Mouse (Mus musculus) CH12.LX (cell line): Measurements from ENCODE around the gene Tmem212. TPM values are rescaled to one million over a fixed set of nuclear protein-coding genes. Genes with fewer than 3 reads are reported as not detected.

Experiments
- DNase-seq: peaks from one replicate; pipeline ENCODE4 v3.0.0-alpha.2; 2013; ENCODE audit errors: extremely low read depth
- H3K27ac ChIP-seq: 2 replicates; pipeline ENCODE4 v1.5.1; 2012; ENCODE audit warnings: low read depth, mild to moderate bottlenecking, control low read depth, moderate library complexity; ENCODE audit not compliant: insufficient read depth
- H3K27me3 ChIP-seq: replicated peaks from 2 replicates; pipeline ENCODE3; 2012; ENCODE audit warnings: inconsistent platforms
- H3K36me3 ChIP-seq, 2 experiments: replicated peaks in 1 of 2; 2 replicates each; pipeline versions ENCODE3 to v1.6.1; 2012; ENCODE audit warnings: inconsistent platforms in 1 of 2, low read length in 1 of 2, mild to moderate bottlenecking in 1 of 2, mixed read lengths in 1 of 2, moderate library complexity in 1 of 2; ENCODE audit not compliant: control insufficient read depth in 1 of 2, insufficient read depth in 1 of 2
- H3K4me1 ChIP-seq, 2 experiments: 2 replicates each; pipeline ENCODE4 v1.6.1; 2012; ENCODE audit warnings: inconsistent platforms in 1 of 2, moderate library complexity in 1 of 2; ENCODE audit not compliant: insufficient read depth in 2 of 2, control insufficient read depth in 1 of 2
- H3K4me2 ChIP-seq: 2 replicates; pipeline ENCODE4 v1.6.1; 2012; ENCODE audit warnings: low read depth, mild to moderate bottlenecking, control low read depth; ENCODE audit not compliant: poor library complexity, insufficient read depth, severe bottlenecking
- H3K4me3 ChIP-seq, 3 experiments: fragments of 150-350 bp in 1 of 3; sonication (generic) in 1 of 3; replicated peaks in 1 of 3; 2 replicates each; pipeline versions ENCODE3 to v1.5.1; 2011 to 2012; ENCODE audit warnings: low read depth in 2 of 3, low read length in 2 of 3, mild to moderate bottlenecking in 2 of 3, moderate library complexity in 2 of 3, control low read depth in 1 of 3, improper control_type of control experiment in 1 of 3, inconsistent platforms in 1 of 3, mixed read lengths in 1 of 3; ENCODE audit not compliant: poor library complexity in 1 of 3
- H3K79me2 ChIP-seq: replicated peaks from 2 replicates; pipeline ENCODE4 v1.6.1; 2012; ENCODE audit warnings: mild to moderate bottlenecking, moderate library complexity; ENCODE audit not compliant: control insufficient read depth, poor library complexity, insufficient read depth, severe bottlenecking; ENCODE audit errors: extremely low read depth
- H3K9ac ChIP-seq: 2 replicates; pipeline ENCODE4 v1.6.1; 2012; ENCODE audit warnings: low read depth, mild to moderate bottlenecking, control low read depth, moderate library complexity; ENCODE audit not compliant: insufficient read depth
- H3K9me3 ChIP-seq: replicated peaks from 2 replicates; pipeline ENCODE3; 2012; ENCODE audit warnings: low read length, inconsistent platforms, mixed read lengths
- CHD1 ChIP-seq: IDR thresholded peaks from 2 replicates; pipeline ENCODE4 v1.6.1; 2012; ENCODE audit warnings: low read depth, low read length, improper control_type of control experiment, inconsistent platforms
- CHD2 ChIP-seq: IDR thresholded peaks from 2 replicates; pipeline ENCODE4 v1.6.1; 2011; ENCODE audit warnings: low read length, improper control_type of control experiment
- GABPA ChIP-seq: IDR thresholded peaks from 2 replicates; pipeline ENCODE4 v1.6.1; 2012; ENCODE audit warnings: low read depth, low read length, improper control_type of control experiment, inconsistent platforms; ENCODE audit not compliant: insufficient replicate concordance
- IRF4 ChIP-seq: IDR thresholded peaks from 2 replicates; pipeline ENCODE4 v1.6.1; 2014; ENCODE audit warnings: low read depth, mild to moderate bottlenecking, inconsistent platforms, low read length, improper control_type of control experiment
- JUND ChIP-seq: conservative IDR thresholded peaks from 2 replicates; pipeline ENCODE4 v1.6.1; 2011; ENCODE audit warnings: low read depth, low read length, improper control_type of control experiment
- MEF2A ChIP-seq: IDR thresholded peaks from 2 replicates; pipeline ENCODE4 v1.6.1; 2014; ENCODE audit warnings: low read depth, mild to moderate bottlenecking, inconsistent platforms, low read length, improper control_type of control experiment, borderline replicate concordance
- MYC ChIP-seq: IDR thresholded peaks from 2 replicates; pipeline ENCODE4 v1.6.1; 2011; ENCODE audit warnings: low read depth, mild to moderate bottlenecking, improper control_type of control experiment, low read length
- NELFE ChIP-seq: IDR thresholded peaks from 2 replicates; pipeline ENCODE4 v1.6.1; 2011; ENCODE audit warnings: low read depth, low read length, improper control_type of control experiment
- POLR2A ChIP-seq: IDR thresholded peaks from 2 replicates; pipeline ENCODE4 v1.6.1; 2011; ENCODE audit warnings: low read depth, mild to moderate bottlenecking, improper control_type of control experiment, low read length
- RAD21 ChIP-seq: IDR thresholded peaks from 2 replicates; pipeline ENCODE4 v1.6.1; 2011; ENCODE audit warnings: low read depth, mild to moderate bottlenecking, low read length, improper control_type of control experiment, moderate library complexity
- RCOR1 ChIP-seq: conservative IDR thresholded peaks from 2 replicates; pipeline ENCODE4 v1.6.1; 2012; ENCODE audit warnings: low read depth, mild to moderate bottlenecking, inconsistent platforms, low read length, improper control_type of control experiment
- SIN3A ChIP-seq: IDR thresholded peaks from 2 replicates; pipeline ENCODE4 v1.6.1; 2012; ENCODE audit warnings: low read length, improper control_type of control experiment, inconsistent platforms
- TCF12 ChIP-seq: IDR thresholded peaks from 2 replicates; pipeline ENCODE4 v1.6.1; 2014; ENCODE audit warnings: low read depth, mild to moderate bottlenecking, inconsistent platforms, low read length, improper control_type of control experiment
- UBTF ChIP-seq: IDR thresholded peaks from 2 replicates; pipeline ENCODE4 v1.6.1; 2012; ENCODE audit warnings: low read depth, mild to moderate bottlenecking, inconsistent platforms, low read length, improper control_type of control experiment, moderate library complexity
- USF1 ChIP-seq: IDR thresholded peaks from 2 replicates; pipeline ENCODE4 v1.6.1; 2014; ENCODE audit warnings: low read depth, mild to moderate bottlenecking, inconsistent platforms, low read length, improper control_type of control experiment
- ZC3H11A ChIP-seq: IDR thresholded peaks from 2 replicates; pipeline ENCODE4 v1.6.1; 2012; ENCODE audit warnings: low read depth, mild to moderate bottlenecking, inconsistent platforms, low read length, improper control_type of control experiment
- ZNF384 ChIP-seq: IDR thresholded peaks from 2 replicates; pipeline ENCODE4 v1.6.1; 2012; ENCODE audit warnings: low read depth, low read length, improper control_type of control experiment, inconsistent platforms
- dilution Hi-C: fragments of 300-500 bp; cut with MboI; formaldehyde crosslinking; loops from 2 replicates; pipeline ENCODE4 v1.14.3; 2020; ENCODE audit warnings: low sequenced_read_pairs; ENCODE audit not compliant: extremely low pct_unique_long_range_greater_than_20kb, extremely low pct_ligation_motif_present
- in situ Hi-C: fragments of 300-500 bp; cut with MboI; formaldehyde crosslinking; loops from 3 replicates; pipeline ENCODE4 v1.14.3; 2019; ENCODE audit warnings: low sequenced_read_pairs, low pct_ligation_motif_present, low pct_unique_long_range_greater_than_20kb, mixed read lengths
- polyA plus RNA-seq: library from polyadenylated mRNA; unstranded; fragments of >175 nt; gene quantifications from 2 replicates; pipeline ENCODE4 v1.2.1, GENCODE M21; 2012; ENCODE audit warnings: low read depth; ENCODE audit not compliant: insufficient read length
- total RNA-seq, 2 experiments: library from RNA; depleted of rRNA; stranded (reverse); fragments of 300-350 nt in 1 of 2; fragments of >200 nt in 1 of 2; gene quantifications; 2 replicates each; pipeline ENCODE4 v1.2.3; 2012 to 2014

Gene Tmem212
- total and polyA plus RNA-seq, 3 experiments = not detected

- Histone ChIP-seq H3K9ac (no peak overlapping the region), H3K36me3 (no peaks in the 10 kb centered on the region), H3K9me3 (peaks cover 77% of the 10 kb centered on the region), H3K27me3 (no peaks in the 10 kb centered on the region), H3K4me2 (no peak overlapping the region), H3K27ac (no peak overlapping the region), H3K4me3 (no peak overlapping the region), H3K4me1 (no peaks in the 10 kb centered on the region)
- no peak for DNase-seq
- dilution Hi-C loops = no loop called here
- in situ Hi-C loops = no loop called here
- no peak for TF ChIP-seq ZC3H11A
- no peak for TF ChIP-seq JUND
- TF ChIP-seq, all 38 proteins: peak for 0
- no peaks in the 10 kb centered on the region for H3K79me2 ChIP-seq
Observed at GRCm38 (mm10) chr3:27899012-27899726, 3.0 kb upstream of the Tmem212 start.

GRCm38 (mm10) chr3:27898178-27898577, 2.0 kb upstream of the Tmem212 start:
- Histone ChIP-seq H3K79me2 (no peaks in the 10 kb centered on the region), H3K4me3 (no peak overlapping the region), H3K27me3 (no peaks in the 10 kb centered on the region), H3K9me3 (peaks cover 76% of the 10 kb centered on the region), H3K4me1 (no peaks in the 10 kb centered on the region), H3K27ac (no peak overlapping the region), H3K9ac (no peak overlapping the region), H3K4me2 (no peak overlapping the region), H3K36me3 (no peaks in the 10 kb centered on the region)
- no peak for DNase-seq
- dilution Hi-C loops = no loop called here
- TF ChIP-seq IRF4 (no peak), CHD1 (no peak), CHD2 (no peak), MEF2A (no peak), USF1 (no peak), TCF12 (no peak), RCOR1 (no peak), RAD21 (no peak), SIN3A (no peak), UBTF (no peak), ZNF384 (no peak)
- in situ Hi-C loops = no loop called here

GRCm38 (mm10) chr3:27886578-27886977, 9.6 kb downstream of the Tmem212 start:
- dilution Hi-C loops = no loop called here
- Histone ChIP-seq H3K79me2 (no peaks in the 10 kb centered on the region), H3K4me2 (no peak overlapping the region), H3K4me1 (no peaks in the 10 kb centered on the region), H3K9me3 (peaks cover 75% of the 10 kb centered on the region), H3K27me3 (no peaks in the 10 kb centered on the region), H3K9ac (no peak overlapping the region), H3K27ac (no peak overlapping the region), H3K4me3 (no peak overlapping the region), H3K36me3 (no peaks in the 10 kb centered on the region)
- in situ Hi-C loops = no loop called here
- TF ChIP-seq ZC3H11A (no peak), MYC (no peak), POLR2A (no peak), NELFE (no peak), GABPA (no peak)
- no peak for DNase-seq
